In genomic region chr1:177489844-177490243, GRCm38 (mm10) we compare ENCODE assay signal across 14 mouse cellular contexts. TPM values are rescaled to one million over a fixed set of nuclear protein-coding genes. Genes with fewer than 3 reads are reported as not detected.
DNase-seq lines count a peak whose midpoint lies in the region; ATAC-seq and TF ChIP-seq lines count a peak whose summit lies in the region.
"Had no signal": no experiment of that assay in that cellular context is flagged by ENCODE, and none has a peak within 500 bp of the region (broad histone marks: within the 10 kb centered on the region; RNA-seq: fewer than 3 reads in every experiment).

No protein-coding gene starts in this region.

- peak; percentile 13 to 26 (median 14) for DNase-seq in liver, embryonic 14.5 days (ENCODE audit: low read depth in 3 of 3, low spot score in 3 of 3)
- DNase-seq in liver, embryonic 11.5 days (ENCODE audit: low spot score), result no peak
- DNase-seq in MEL (ENCODE audit: low read depth, low spot score), result peak; percentile 65
- DNase-seq in forebrain, postnatal 0 days, result no peak
- DNase-seq: cerebellum, postnatal 25 days; kidney, adult 9 months had no signal

- TF ChIP-seq RAD21 in MEL (IDR thresholded peaks at IDR 0.05; ENCODE audit: low read depth, low read length), result no peak

- H3K4me3 ChIP-seq in liver, embryonic 14.5 days (ENCODE audit: insufficient read depth in 1 of 2, low read depth in 2 of 2, low read length in 2 of 2), result no peak overlapping the region
- H3K4me3 ChIP-seq in liver, embryonic 11.5 days (ENCODE audit: low read depth, low read length), result no peak overlapping the region
- H3K4me3 ChIP-seq in MEL (ENCODE audit: control insufficient read depth in 1 of 2, insufficient read depth in 1 of 2, low read depth in 2 of 2, low read length in 2 of 2), result peak overlapping the region; percentile 8 to 52; a peak in 2 of 4 replicates
- no peak overlapping the region for H3K4me3 ChIP-seq in forebrain, postnatal 0 days (ENCODE audit: low read depth, low read length)
- H3K4me3 ChIP-seq in forebrain, embryonic 13.5 days, result no peak overlapping the region
- H3K4me3 ChIP-seq: embryonic facial prominence, embryonic 13.5 days; heart, adult 2 months; hindbrain, embryonic 13.5 days; limb, embryonic 10.5 days had no signal

- no peak for TF ChIP-seq POLR2A in MEL (IDR thresholded peaks at IDR 0.05; ENCODE audit: control insufficient read depth in 1 of 2, insufficient read depth in 1 of 2, low read depth in 1 of 2, low read length in 2 of 2, poor library complexity in 1 of 2)

- no peaks in the 10 kb centered on the region for H3K79me2 ChIP-seq in MEL (ENCODE audit: control insufficient read depth, insufficient read depth, low read length, poor library complexity)

- no peak overlapping the region for H3K9ac ChIP-seq in liver, embryonic 14.5 days (replicated peaks)
- H3K9ac ChIP-seq in liver, embryonic 11.5 days (ENCODE audit: low read depth, low read length), result no peak overlapping the region
- H3K9ac ChIP-seq in MEL (ENCODE audit: control insufficient read depth, low read depth, low read length, poor library complexity, severe bottlenecking), result no peak overlapping the region
- no peak overlapping the region for H3K9ac ChIP-seq in forebrain, postnatal 0 days
- no peak overlapping the region for H3K9ac ChIP-seq in forebrain, embryonic 13.5 days
- H3K9ac ChIP-seq: embryonic facial prominence, embryonic 13.5 days; hindbrain, embryonic 13.5 days had no signal

- no peak overlapping the region for H3K4me2 ChIP-seq in liver, embryonic 14.5 days (ENCODE audit: low read depth)
- no peak overlapping the region for H3K4me2 ChIP-seq in liver, embryonic 11.5 days
- no peak overlapping the region for H3K4me2 ChIP-seq in forebrain, postnatal 0 days (ENCODE audit: low read depth)
- no peak overlapping the region for H3K4me2 ChIP-seq in forebrain, embryonic 13.5 days
- H3K4me2 ChIP-seq: embryonic facial prominence, embryonic 13.5 days; hindbrain, embryonic 13.5 days had no signal

- no peaks in the 10 kb centered on the region for H3K27me3 ChIP-seq in liver, embryonic 14.5 days (ENCODE audit: control insufficient read depth, insufficient read depth, low read length)
- H3K27me3 ChIP-seq in liver, embryonic 11.5 days (replicated peaks; ENCODE audit: control insufficient read depth, insufficient read depth, low read length), result no peaks in the 10 kb centered on the region
- peaks cover 2 to 8% of the 10 kb centered on the region in 2 experiments; a peak in 2 of 4 replicates for H3K27me3 ChIP-seq in MEL (ENCODE audit: control insufficient read depth in 1 of 2, insufficient read depth in 2 of 2, low read length in 2 of 2)
- H3K27me3 ChIP-seq in forebrain, postnatal 0 days (ENCODE audit: insufficient read depth, low read length), result no peaks in the 10 kb centered on the region
- H3K27me3 ChIP-seq in forebrain, embryonic 13.5 days, result no peaks in the 10 kb centered on the region
- H3K27me3 ChIP-seq: embryonic facial prominence, embryonic 13.5 days had no signal

- WGBS in liver, embryonic 14.5 days (ENCODE audit: insufficient replicate concordance), result 14% methylated on average over 7 of the region's 7 CpGs
- WGBS in liver, embryonic 11.5 days, result 50% methylated on average over 7 of the region's 7 CpGs
- 76% methylated on average over 7 of the region's 7 CpGs for WGBS in forebrain, postnatal 0 days
- 75% methylated on average over 7 of the region's 7 CpGs for WGBS in forebrain, embryonic 13.5 days

- 0 out of 4 replicates have a peak, but pooled peaks cover 0 to 2% of the 10 kb centered on the region in 2 experiments for H3K4me1 ChIP-seq in liver, embryonic 14.5 days (replicated peaks; ENCODE audit: control insufficient read depth in 2 of 2, insufficient read depth in 2 of 2, low read length in 1 of 2)
- no peaks in the 10 kb centered on the region for H3K4me1 ChIP-seq in liver, embryonic 11.5 days (replicated peaks; ENCODE audit: control insufficient read depth, insufficient read depth, low read length)
- H3K4me1 ChIP-seq in MEL (ENCODE audit: control insufficient read depth in 1 of 2, insufficient read depth in 2 of 2, low read length in 2 of 2), result peaks cover 0 to 7% of the 10 kb centered on the region in 2 experiments; a peak in 1 of 4 replicates
- H3K4me1 ChIP-seq in forebrain, postnatal 0 days (ENCODE audit: insufficient read depth), result peaks cover 5% of the 10 kb centered on the region; the same call in 1 of the 2 replicates
- H3K4me1 ChIP-seq in forebrain, embryonic 13.5 days, result peaks cover 18% of the 10 kb centered on the region

- H3K27ac ChIP-seq in liver, embryonic 14.5 days, result no peak overlapping the region
- no peak overlapping the region for H3K27ac ChIP-seq in liver, embryonic 11.5 days (ENCODE audit: low read depth, low read length)
- H3K27ac ChIP-seq in MEL (ENCODE audit: control insufficient read depth, low read depth, low read length), result no peak overlapping the region
- no peak overlapping the region for H3K27ac ChIP-seq in forebrain, postnatal 0 days (ENCODE audit: low read depth, low read length)
- H3K27ac ChIP-seq in forebrain, embryonic 13.5 days, result no peak overlapping the region
- H3K27ac ChIP-seq: embryonic facial prominence, embryonic 13.5 days; heart, adult 2 months; hindbrain, embryonic 13.5 days; limb, embryonic 10.5 days had no signal

- peak; percentile 11; the same call in 1 of the 2 replicates for ATAC-seq in liver, embryonic 14.5 days (ENCODE audit: insufficient read depth)
- ATAC-seq in liver, embryonic 11.5 days (replicated peaks; ENCODE audit: low FRiP score), result no peak
- peak; percentile 88 for ATAC-seq in granulocyte monocyte progenitor cell, adult 5-6 weeks (replicated peaks; ENCODE audit: poor library complexity, severe bottlenecking)
- ATAC-seq in neutrophil, adult 5-6 weeks (ENCODE audit: extremely low read depth, insufficient number of reproducible peaks, low FRiP score, poor library complexity, severe bottlenecking), result peak; percentile 68
- ATAC-seq in forebrain, postnatal 0 days, result no peak
- ATAC-seq in forebrain, embryonic 13.5 days, result no peak
- ATAC-seq: forebrain, embryonic 16.5 days had no signal

- no peak for TF ChIP-seq EP300 in liver, embryonic 14.5 days (IDR thresholded peaks at IDR 0.05; ENCODE audit: low read depth)
- TF ChIP-seq EP300 in MEL (IDR thresholded peaks at IDR 0.05; ENCODE audit: low read depth in 1 of 2, low read length in 2 of 2), result 0 out of 4 replicates have a peak, but pooled peaks of 1 of the 2 experiments have one; percentile 19

- TF ChIP-seq CTCF in liver, embryonic 14.5 days (IDR thresholded peaks at IDR 0.05; ENCODE audit: low read depth), result no peak
- no peak for TF ChIP-seq CTCF in MEL (IDR thresholded peaks at IDR 0.05 in 2 of 3, conservative IDR thresholded peaks at IDR 0.05 in 1 of 3; ENCODE audit: control insufficient read depth in 1 of 3, insufficient read depth in 1 of 3, low read depth in 2 of 3, low read length in 3 of 3, poor library complexity in 1 of 3, severe bottlenecking in 1 of 3)
- no peak for TF ChIP-seq CTCF in forebrain, postnatal 0 days (IDR thresholded peaks at IDR 0.05; ENCODE audit: low read depth)

- no peaks in the 10 kb centered on the region for H3K36me3 ChIP-seq in liver, embryonic 14.5 days (replicated peaks; ENCODE audit: control insufficient read depth, insufficient read depth, low read depth)
- H3K36me3 ChIP-seq in liver, embryonic 11.5 days (ENCODE audit: control insufficient read depth, insufficient read depth, low read length), result no peaks in the 10 kb centered on the region
- H3K36me3 ChIP-seq in MEL (ENCODE audit: control insufficient read depth in 1 of 2, insufficient read depth in 2 of 2, low read length in 2 of 2), result no peaks in the 10 kb centered on the region
- H3K36me3 ChIP-seq in forebrain, postnatal 0 days (ENCODE audit: insufficient read depth), result no peaks in the 10 kb centered on the region
- H3K36me3 ChIP-seq in forebrain, embryonic 13.5 days (ENCODE audit: poor library complexity, severe bottlenecking), result no peaks in the 10 kb centered on the region
- H3K36me3 ChIP-seq: embryonic facial prominence, embryonic 13.5 days; hindbrain, embryonic 13.5 days; limb, embryonic 10.5 days had no signal

- no peaks in the 10 kb centered on the region for H3K9me3 ChIP-seq in liver, embryonic 14.5 days (ENCODE audit: control insufficient read depth, low read length)
- no peaks in the 10 kb centered on the region for H3K9me3 ChIP-seq in liver, embryonic 11.5 days (ENCODE audit: control insufficient read depth, low read length)
- no peaks in the 10 kb centered on the region for H3K9me3 ChIP-seq in MEL (replicated peaks; ENCODE audit: insufficient read depth, low read length)
- no peaks in the 10 kb centered on the region for H3K9me3 ChIP-seq in forebrain, postnatal 0 days (ENCODE audit: low read length)
- no peaks in the 10 kb centered on the region; the same call in 1 of the 2 replicates for H3K9me3 ChIP-seq in forebrain, embryonic 13.5 days (replicated peaks)
- H3K9me3 ChIP-seq: embryonic facial prominence, embryonic 13.5 days; hindbrain, embryonic 13.5 days; limb, embryonic 10.5 days had no signal

TF ChIP-seq in MEL, 35 proteins besides CTCF, POLR2A, EP300 and RAD21 (continues in another document):
- TF ChIP-seq MYC (IDR thresholded peaks at IDR 0.05; ENCODE audit: low read depth, low read length), result peak; percentile 80; the same call in 1 of the 2 replicates
- peak; percentile 63 for TF ChIP-seq MAX (IDR thresholded peaks at IDR 0.05; ENCODE audit: low read length)
- 0 out of 2 replicates have a peak, but pooled peaks have one; percentile 28 for TF ChIP-seq SIN3A (IDR thresholded peaks at IDR 0.05; ENCODE audit: low read length)
- TF ChIP-seq MYB (IDR thresholded peaks at IDR 0.05; ENCODE audit: low read depth, low read length), result no peak
- TF ChIP-seq TAL1 (IDR thresholded peaks at IDR 0.05; ENCODE audit: low read length), result no peak
- no peak for TF ChIP-seq POLR2AphosphoS5 (IDR thresholded peaks at IDR 0.05; ENCODE audit: borderline replicate concordance, low read depth, low read length)
- TF ChIP-seq NELFE (IDR thresholded peaks at IDR 0.05; ENCODE audit: low read depth, low read length), result no peak
- no peak for TF ChIP-seq TCF12 (IDR thresholded peaks at IDR 0.05; ENCODE audit: low read depth, low read length)

RNA-seq across cellular contexts. Expression of gene Zbtb18, which starts 47.7 kb away (rescaled TPM):
- polyA plus RNA-seq in liver, embryonic 14.5 days (2012; rRNA removed), result 4.2 and 4.5 TPM in 2 replicates
- polyA plus RNA-seq in liver, embryonic 14.5 days (2014; fragmentation: Nextera tagmentation; extraction: Ambion mirVana), result 0.55 and 0.85 TPM in 2 replicates
- polyA plus RNA-seq in liver, embryonic 11.5 days (2014; fragmentation: Nextera tagmentation; extraction: Ambion mirVana), result 1.5 and 2.4 TPM in 2 replicates
- 15.2 and 15.6 TPM in 2 replicates for total RNA-seq in MEL (2012; rRNA removed)
- polyA plus RNA-seq in MEL (2012; ENCODE audit: insufficient read depth in 1 of 2, insufficient read length in 2 of 2, low read depth in 1 of 2, low replicate concordance in 2 of 2, missing spikeins in 1 of 2), result 10 to 100 TPM in 1 of 2 experiments, not detected in 1; 23.8 TPM
- 62.5 and 64.3 TPM in 2 replicates for total RNA-seq in granulocyte monocyte progenitor cell, adult 5-6 weeks (2014; fragmentation: Nextera tagmentation)
- 58.4 and 82.5 TPM in 2 replicates for total RNA-seq in granulocyte monocyte progenitor cell, adult 5-6 weeks (2017)
- total RNA-seq in neutrophil, adult 5-6 weeks (2017), result 91.1 and 91.6 TPM in 2 replicates
- 301 and 445 TPM in 2 replicates for total RNA-seq in forebrain, postnatal 0 days (2014; rRNA removed)
- 88.6 and 138 TPM in 2 replicates for polyA plus RNA-seq in forebrain, postnatal 0 days (2015; fragmentation: Nextera tagmentation; extraction: Ambion mirVana)
- polyA plus RNA-seq in forebrain, embryonic 13.5 days (2015; fragmentation: Nextera tagmentation; extraction: Ambion mirVana), result 59.8 and 88.1 TPM in 2 replicates

Comparison
In these comparisons a context has a peak if more than half of its experiments do, and no peak if none do; other contexts are left out.
1. ATAC-seq: peak in liver, embryonic 14.5 days (single experiment), granulocyte monocyte progenitor cell, adult 5-6 weeks (single experiment) and neutrophil, adult 5-6 weeks (single experiment); none in liver, embryonic 11.5 days (single experiment), forebrain, postnatal 0 days (single experiment) and forebrain, embryonic 13.5 days (single experiment).
2. DNase-seq: peak in liver, embryonic 14.5 days (3 of 3) and MEL (single experiment); none in liver, embryonic 11.5 days (single experiment) and forebrain, postnatal 0 days (single experiment).
3. H3K4me3 ChIP-seq: peak in MEL (2 of 2); none in liver, embryonic 14.5 days (0 of 2), liver, embryonic 11.5 days (single experiment), forebrain, postnatal 0 days (single experiment) and forebrain, embryonic 13.5 days (single experiment).